Mouse (Mus musculus) stomach, embryonic 14.5 days (tissue): ENCODE measurements at regions not wholly inside any gene's neighbourhood (a gene's known extent, or its start where the extent isn't known, plus 50 kb on each side); places are given as distances from the start of the nearest gene placed in this dataset.
A peak's percentile ranks its signal among the peaks of the same experiment; 100 is the strongest.

Experiments used
- ATAC-seq: fragments of 200-750 bp; cut with Nextera tagmentation; 2 replicates; pipeline ENCODE4 v1.8.0; 2017; ENCODE audit warnings: low read depth, moderate TSS enrichment; ENCODE audit not compliant: insufficient number of reproducible peaks, insufficient read depth, low FRiP score
- H3K27ac ChIP-seq: fragments of 300-500 bp; sonication (generic); 2 replicates; pipeline ENCODE4 v1.5.1; 2014; ENCODE audit warnings: mild to moderate bottlenecking, low read length, moderate library complexity, mixed read lengths
- H3K27me3 ChIP-seq: fragments of 300-500 bp; sonication (generic); 2 replicates; pipeline ENCODE4 v1.6.1; 2014; ENCODE audit warnings: low read length, control low read depth, mixed read lengths; ENCODE audit not compliant: control insufficient read depth, insufficient read depth
- H3K36me3 ChIP-seq: fragments of 300-500 bp; sonication (generic); 2 replicates; pipeline ENCODE4 v1.6.1; 2014; ENCODE audit warnings: mild to moderate bottlenecking, control low read depth, low read length, moderate library complexity, mixed read lengths; ENCODE audit not compliant: control insufficient read depth, insufficient read depth
- H3K4me1 ChIP-seq: fragments of 300-500 bp; sonication (generic); 2 replicates; pipeline ENCODE4 v1.6.1; 2014; ENCODE audit warnings: low read length, control low read depth, mixed read lengths; ENCODE audit not compliant: control insufficient read depth, insufficient read depth
- H3K4me2 ChIP-seq: fragments of 300-500 bp; sonication (generic); replicated peaks from 2 replicates; pipeline ENCODE4 v1.6.1; 2014; ENCODE audit warnings: low read depth, low read length, control low read depth
- H3K4me3 ChIP-seq: fragments of 300-500 bp; sonication (generic); 2 replicates; pipeline ENCODE4 v1.5.1; 2014; ENCODE audit warnings: low read depth, low read length, control low read depth
- H3K9ac ChIP-seq: fragments of 300-500 bp; sonication (generic); replicated peaks from 2 replicates; pipeline ENCODE4 v1.6.1; 2014; ENCODE audit warnings: low read depth, mild to moderate bottlenecking, control low read depth, low read length, moderate library complexity, mixed read lengths
- H3K9me3 ChIP-seq: fragments of 300-500 bp; sonication (generic); 2 replicates; pipeline ENCODE4 v1.6.1; 2016; ENCODE audit warnings: low read depth, low read length, control low read depth; ENCODE audit not compliant: control insufficient read depth
- WGBS: fragments of 180-500 bp; shearing (Covaris S2); extraction: QIAGEN DNeasy Blood & Tissue Kit; methylation state at CpG from one replicate; pipeline ENCODE4 v1.1.7; 2014; 5-methylcytosine and 5-hydroxymethylcytosine counted together

DNA sequence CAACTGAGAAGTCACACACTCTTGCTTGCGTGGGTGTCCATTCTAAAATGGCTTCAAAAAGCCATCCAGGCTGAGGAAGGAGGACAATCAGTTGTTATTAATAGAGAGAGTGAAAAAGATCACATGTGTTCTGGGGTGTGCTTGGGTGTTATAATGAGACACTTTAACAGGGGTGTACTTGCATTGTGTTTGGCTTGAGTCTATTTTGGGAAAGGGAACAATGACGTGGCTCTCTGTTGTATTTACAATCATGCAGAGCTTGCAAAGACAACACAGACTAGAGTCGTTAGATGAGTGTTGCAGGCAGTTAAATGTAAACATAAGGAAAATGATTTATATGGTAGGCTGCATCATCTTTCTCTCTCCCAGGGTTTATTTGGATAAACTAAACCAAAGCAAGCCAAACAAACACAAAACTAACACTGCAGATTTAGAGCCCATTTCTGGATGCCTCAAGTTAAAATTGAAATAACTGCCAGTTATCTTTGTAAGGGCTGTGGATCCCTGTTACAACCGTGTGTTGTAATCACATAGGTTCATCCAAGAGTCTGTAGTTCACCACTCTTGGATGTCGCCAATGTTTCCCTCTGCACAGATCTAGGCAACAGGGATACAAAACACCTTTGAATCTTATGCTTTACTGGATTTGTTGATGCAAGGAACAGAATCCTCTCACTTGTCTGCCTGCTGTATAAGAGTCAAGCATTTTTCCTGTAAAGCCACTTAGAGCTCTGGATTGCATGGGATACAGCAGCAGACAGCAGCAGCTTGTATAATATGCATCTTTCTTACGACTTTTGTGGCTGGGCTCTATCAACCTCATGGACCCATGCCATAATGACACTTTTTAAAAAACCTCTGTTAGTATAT lies 139.9 kb upstream of the Rgmb start:
- no peak overlapping the region for H3K4me2 ChIP-seq
- no peaks in the 10 kb centered on the region for H3K36me3 ChIP-seq
- no peaks in the 10 kb centered on the region; the same call in 1 of the 2 replicates for H3K4me1 ChIP-seq
- no peaks in the 10 kb centered on the region for H3K9me3 ChIP-seq
- H3K27ac ChIP-seq, result no peak overlapping the region
- H3K27me3 ChIP-seq, result no peaks in the 10 kb centered on the region
- peak; percentile 49; the same call in 1 of the 2 replicates for ATAC-seq
- H3K4me3 ChIP-seq, result no peak overlapping the region
- no peak overlapping the region for H3K9ac ChIP-seq
- 38% methylated on average over 6 of the region's 6 CpGs for WGBS

DNA sequence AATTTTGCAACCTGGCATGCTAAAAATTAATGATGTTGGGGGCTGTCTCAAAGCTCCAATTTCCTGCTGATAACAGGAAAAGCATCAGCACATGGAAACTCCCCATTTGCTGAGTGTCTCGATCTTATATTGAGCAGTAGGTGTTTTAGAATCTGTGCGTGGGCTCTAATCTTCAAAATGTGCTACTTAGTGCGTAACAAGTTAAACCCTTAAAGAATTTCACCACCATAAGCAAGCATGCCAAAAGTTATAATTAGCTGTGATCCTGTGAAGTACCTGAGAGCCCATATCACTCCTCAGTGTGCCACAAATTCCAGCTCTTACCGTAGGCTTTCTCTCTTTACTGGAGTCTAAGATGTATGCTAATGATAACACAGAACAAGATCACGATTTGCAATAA lies 137.5 kb upstream of the Rgmb start:
- H3K9me3 ChIP-seq, result no peaks in the 10 kb centered on the region
- no peaks in the 10 kb centered on the region for H3K36me3 ChIP-seq
- H3K4me2 ChIP-seq, result no peak overlapping the region
- 73% methylated on average over 5 of the region's 5 CpGs for WGBS
- H3K27ac ChIP-seq, result no peak overlapping the region
- no peaks in the 10 kb centered on the region; the same call in 1 of the 2 replicates for H3K4me1 ChIP-seq
- no peak overlapping the region for H3K9ac ChIP-seq
- no peaks in the 10 kb centered on the region for H3K27me3 ChIP-seq
- no peak overlapping the region for H3K4me3 ChIP-seq
- no peak for ATAC-seq

DNA sequence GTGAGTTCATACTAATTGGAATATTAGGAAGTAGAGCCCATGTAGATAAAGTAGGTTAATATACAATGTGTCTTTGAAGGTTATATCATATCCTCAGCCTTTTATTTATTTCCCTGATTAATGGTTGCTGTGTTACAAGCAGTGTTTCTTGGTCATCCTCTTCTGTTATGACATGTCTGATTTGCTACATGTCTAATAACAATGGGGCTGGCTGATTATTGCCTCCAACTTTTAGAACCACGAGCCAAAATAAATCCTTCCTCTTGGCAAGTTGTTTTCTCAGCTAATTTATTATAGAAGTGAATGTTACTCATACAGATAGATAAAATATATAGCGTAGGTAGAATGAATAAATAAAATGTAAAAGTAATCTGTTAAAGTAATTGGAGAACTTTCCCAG lies 124.8 kb upstream of the Rgmb start:
- Histone ChIP-seq H3K27ac (no peak overlapping the region), H3K4me1 (no peaks in the 10 kb centered on the region), H3K9me3 (no peaks in the 10 kb centered on the region), H3K27me3 (no peaks in the 10 kb centered on the region), H3K4me3 (no peak overlapping the region), H3K9ac (no peak overlapping the region), H3K4me2 (no peak overlapping the region), H3K36me3 (no peaks in the 10 kb centered on the region)
- no peak for ATAC-seq
- WGBS, result 52% methylated on average over 2 of the region's 2 CpGs

DNA sequence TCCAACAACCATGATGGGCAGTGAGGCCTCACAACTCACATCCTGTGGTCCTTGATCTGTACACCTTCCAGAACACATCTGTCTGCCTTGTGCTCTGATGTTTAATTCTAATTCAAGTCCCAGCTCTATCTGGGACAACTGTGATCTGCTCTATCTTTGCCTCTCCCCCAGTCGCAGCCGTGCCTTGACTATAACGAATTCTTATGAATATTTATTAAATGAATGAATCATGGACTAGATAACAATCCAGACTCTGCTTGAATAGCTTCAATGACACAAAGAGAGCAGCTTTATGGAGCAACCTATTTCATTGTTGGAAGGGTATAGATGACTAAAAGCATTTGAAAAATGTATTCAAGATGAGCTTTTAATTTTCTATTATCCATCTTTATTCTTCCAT lies 120.8 kb upstream of the Rgmb start:
- ATAC-seq, result no peak
- 89% methylated on average over 3 of the region's 3 CpGs for WGBS

DNA sequence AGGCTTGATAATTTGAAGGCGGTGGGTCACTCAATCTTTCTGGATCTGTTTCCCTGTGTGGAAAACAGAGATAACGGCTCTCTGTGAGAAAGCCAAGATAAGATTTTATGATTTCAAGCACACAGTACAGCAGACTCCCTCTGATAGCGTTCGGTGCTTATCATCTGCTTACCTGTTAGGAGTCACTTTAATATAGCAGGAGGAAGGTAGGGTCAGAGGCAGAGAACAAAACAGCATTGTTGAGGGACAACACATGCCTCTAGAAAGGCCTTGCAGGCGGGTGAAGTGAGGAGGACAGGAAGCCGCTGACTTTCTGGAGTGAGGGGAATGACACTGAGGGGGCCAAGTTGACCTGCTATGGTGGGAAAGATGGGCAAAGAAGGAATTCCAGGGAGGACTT lies 118.9 kb upstream of the Rgmb start:
- Histone ChIP-seq H3K36me3 (no peaks in the 10 kb centered on the region), H3K4me3 (no peak overlapping the region), H3K4me2 (no peak overlapping the region), H3K4me1 (no peaks in the 10 kb centered on the region), H3K27me3 (no peaks in the 10 kb centered on the region), H3K9ac (no peak overlapping the region), H3K27ac (no peak overlapping the region), H3K9me3 (no peaks in the 10 kb centered on the region)
- 58% methylated on average over 6 of the region's 6 CpGs for WGBS
- ATAC-seq, result no peak

More for the DNA sequence above, 120.8 kb upstream of the Rgmb start:
- H3K4me1 ChIP-seq, result no peaks in the 10 kb centered on the region
- H3K27me3 ChIP-seq, result no peaks in the 10 kb centered on the region
- H3K36me3 ChIP-seq, result no peaks in the 10 kb centered on the region
- no peak overlapping the region for H3K27ac ChIP-seq
- no peak overlapping the region for H3K9ac ChIP-seq
- no peak overlapping the region for H3K4me2 ChIP-seq
- H3K9me3 ChIP-seq, result no peaks in the 10 kb centered on the region
- no peak overlapping the region for H3K4me3 ChIP-seq

DNA sequence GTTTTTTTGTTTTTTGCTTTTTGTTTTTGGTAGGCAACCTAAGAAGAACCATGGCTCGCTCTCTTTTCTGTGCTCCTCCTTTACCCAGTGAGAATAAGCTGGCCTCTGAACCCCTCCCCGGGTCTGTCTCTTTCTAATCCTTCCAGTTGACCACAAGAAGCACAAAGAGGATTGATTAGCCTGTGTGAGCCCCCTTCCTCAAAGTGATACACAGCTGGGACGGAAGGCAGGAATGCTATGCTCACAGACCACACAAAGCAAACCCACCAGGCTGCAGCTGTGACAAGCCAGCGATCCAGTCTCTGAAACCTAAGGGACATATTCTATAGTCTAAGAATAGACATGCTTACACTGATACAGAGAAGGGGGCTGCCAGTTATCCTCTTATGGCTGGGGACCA lies 111.5 kb upstream of the Rgmb start:
- ATAC-seq, result no peak
- Histone ChIP-seq H3K4me2 (no peak overlapping the region), H3K9ac (no peak overlapping the region), H3K36me3 (no peaks in the 10 kb centered on the region), H3K27ac (no peak overlapping the region), H3K4me3 (no peak overlapping the region), H3K4me1 (no peaks in the 10 kb centered on the region), H3K9me3 (no peaks in the 10 kb centered on the region), H3K27me3 (no peaks in the 10 kb centered on the region)
- WGBS, result 55% methylated on average over 4 of the region's 4 CpGs

DNA sequence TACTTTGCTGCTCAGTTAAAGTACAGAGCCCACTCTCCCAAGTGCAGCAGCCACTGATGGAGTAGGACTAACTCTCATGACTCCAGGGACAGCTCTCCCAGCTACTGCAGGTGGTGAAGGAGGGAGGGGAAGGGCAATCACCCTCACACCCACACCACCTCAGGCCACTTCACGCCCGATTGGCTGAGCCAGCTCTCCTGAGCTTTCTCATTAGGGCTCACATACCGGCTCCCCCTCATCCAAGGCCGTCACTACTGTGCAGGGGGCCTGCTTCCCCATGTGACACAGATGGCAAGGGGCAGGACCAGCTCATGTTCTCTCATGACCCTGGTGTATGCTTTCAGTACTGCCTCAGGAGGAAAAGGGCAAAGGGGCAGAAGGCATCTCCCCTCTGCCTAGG lies 87.8 kb upstream of the Rgmb start:
- WGBS, result 47% methylated on average over 4 of the region's 4 CpGs
- Histone ChIP-seq H3K9ac (no peak overlapping the region), H3K27me3 (no peaks in the 10 kb centered on the region), H3K27ac (no peak overlapping the region), H3K4me1 (no peaks in the 10 kb centered on the region), H3K9me3 (no peaks in the 10 kb centered on the region), H3K4me3 (no peak overlapping the region), H3K36me3 (no peaks in the 10 kb centered on the region), H3K4me2 (no peak overlapping the region)
- ATAC-seq, result peak; percentile 76

DNA sequence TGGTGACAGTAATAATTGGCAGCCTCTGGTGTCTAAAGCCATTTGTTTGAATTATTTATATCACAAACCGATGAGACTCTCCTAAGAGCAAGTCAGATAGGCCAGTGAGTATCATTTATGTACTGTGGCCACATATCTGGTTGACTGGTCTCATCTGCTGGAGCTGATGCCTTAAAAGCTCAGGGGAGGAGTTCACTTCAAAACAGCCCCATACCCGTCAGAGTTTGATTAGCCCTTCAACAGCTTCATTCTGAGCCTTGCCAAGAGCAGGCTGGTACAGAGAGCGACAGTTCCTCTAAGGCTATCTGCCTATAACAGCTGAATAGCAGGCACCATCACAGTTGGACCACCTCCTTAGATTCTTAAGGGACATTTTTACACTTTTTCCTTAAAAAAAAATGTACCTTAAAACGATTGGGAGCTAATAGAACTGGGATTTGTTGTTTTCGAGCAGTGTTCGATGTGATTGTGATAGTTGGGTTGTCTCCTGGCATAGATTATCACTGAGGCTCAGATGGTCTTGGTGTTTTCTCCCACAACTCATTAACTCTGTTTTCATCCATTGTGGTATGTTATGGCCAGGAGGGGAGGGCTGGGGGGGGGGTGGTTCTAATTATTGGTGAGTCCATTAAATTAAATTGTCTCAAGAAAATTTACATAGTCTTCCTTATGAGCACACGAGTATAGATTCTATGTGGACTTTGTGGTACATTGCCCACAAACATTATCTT lies 68.0 kb upstream of the Rgmb start:
- Histone ChIP-seq H3K4me1 (no peaks in the 10 kb centered on the region), H3K4me2 (no peak overlapping the region), H3K27ac (no peak overlapping the region), H3K27me3 (no peaks in the 10 kb centered on the region), H3K4me3 (no peak overlapping the region), H3K9ac (no peak overlapping the region), H3K36me3 (no peaks in the 10 kb centered on the region), H3K9me3 (no peaks in the 10 kb centered on the region)
- no peak for ATAC-seq
- WGBS, result 76% methylated on average over 7 of the region's 7 CpGs
